Mouse (Mus musculus): ENCODE data around the gene Ncam2.
"Not testable (repeated sequence)": the region's sequence is repeated elsewhere in the genome, so short reads cannot be mapped to it uniquely, and the experiment has no call there.

Gene Ncam2

GRCm38 (mm10) chr16:81285882-81286281 lies 85.4 kb downstream of the Ncam2 start:
- no peak for DNase-seq (ENCODE audit: low read depth, low spot score)

- DNase-seq (ENCODE audit: low read depth, low spot score), result no peak
Observed at GRCm38 (mm10) chr16:81303806-81304205, 103.3 kb downstream of the Ncam2 start.

DNA sequence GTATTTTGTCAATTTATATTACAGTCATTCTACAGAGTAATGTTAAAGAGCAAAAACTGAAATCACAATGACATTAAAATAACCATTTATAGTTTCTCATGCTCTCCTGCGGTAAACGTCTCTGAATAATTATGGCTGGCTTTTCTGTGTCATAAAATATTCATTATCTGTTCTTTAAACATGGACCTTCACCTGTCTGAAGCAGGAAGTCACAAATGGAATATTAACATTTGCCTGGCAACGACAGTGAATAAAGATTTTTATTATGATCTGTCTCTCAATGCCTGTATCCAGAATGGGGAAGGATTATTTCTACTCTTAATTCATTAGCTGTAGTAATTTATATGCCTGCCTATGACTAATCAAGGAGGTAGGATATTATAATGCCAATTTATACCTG lies 108.7 kb downstream of the Ncam2 start:
- DNase-seq (ENCODE audit: low read depth, low spot score), result no peak

GRCm38 (mm10) chr16:81319037-81319436 lies 118.5 kb downstream of the Ncam2 start:
- DNase-seq (ENCODE audit: low read depth, low spot score), result no peak

- DNase-seq (ENCODE audit: low read depth, low spot score), result peak; percentile 67
Observed at GRCm38 (mm10) chr16:81330539-81330938, 130.0 kb downstream of the Ncam2 start.

GRCm38 (mm10) chr16:81365901-81366300 lies 165.4 kb downstream of the Ncam2 start:
- DNase-seq (ENCODE audit: low read depth, low spot score), result peak; percentile 79

DNA sequence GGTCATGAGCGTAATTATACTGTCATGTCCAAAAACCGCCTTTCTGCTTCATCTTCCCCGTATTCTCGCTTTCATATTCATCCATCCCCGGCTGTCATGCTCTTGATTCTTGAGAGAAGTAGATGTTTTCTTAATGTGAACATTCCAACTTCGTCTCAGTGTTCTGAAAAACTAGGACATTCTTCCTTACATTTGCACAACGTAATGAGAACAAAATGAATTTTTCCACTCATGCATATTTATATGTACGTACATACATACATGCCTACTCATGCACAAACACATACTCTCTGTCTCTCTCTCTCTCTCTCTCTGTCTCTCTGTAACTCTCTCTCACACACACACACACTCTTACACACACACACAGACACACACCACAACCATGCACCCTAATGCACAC lies 173.7 kb downstream of the Ncam2 start:
- DNase-seq (ENCODE audit: low read depth, low spot score), result no peak

- DNase-seq (ENCODE audit: low read depth, low spot score), result peak; percentile 18
Observed at GRCm38 (mm10) chr16:81380434-81380833, 179.9 kb downstream of the Ncam2 start.

GRCm38 (mm10) chr16:81388646-81389045 lies 188.1 kb downstream of the Ncam2 start:
- DNase-seq (ENCODE audit: low read depth, low spot score), result no peak

- no peak for DNase-seq (ENCODE audit: low read depth, low spot score)
Observed at GRCm38 (mm10) chr16:81434559-81434958, 234.1 kb downstream of the Ncam2 start.

- DNase-seq (ENCODE audit: low read depth, low spot score), result no peak
Observed at GRCm38 (mm10) chr16:81437091-81437867, 236.8 kb downstream of the Ncam2 start.

DNA sequence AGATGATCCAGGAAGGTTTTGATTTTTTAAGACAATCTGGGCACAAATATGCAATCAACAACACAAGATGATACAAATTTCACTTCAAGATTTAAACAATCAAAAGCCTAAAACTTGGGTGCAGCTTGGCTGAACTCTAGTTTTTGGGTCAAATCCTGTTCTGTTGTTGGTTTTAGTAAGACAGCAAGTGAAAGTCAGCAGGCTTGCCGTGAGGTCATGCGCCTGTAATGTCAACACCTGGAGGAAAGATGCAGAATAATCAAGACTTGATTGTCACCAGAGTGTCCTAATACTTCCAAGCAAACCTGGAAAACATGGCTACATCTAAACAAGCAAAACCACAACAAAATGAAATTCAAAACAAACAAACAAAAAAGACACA lies 237.4 kb downstream of the Ncam2 start:
- DNase-seq (ENCODE audit: low read depth, low spot score), result no peak

DNA sequence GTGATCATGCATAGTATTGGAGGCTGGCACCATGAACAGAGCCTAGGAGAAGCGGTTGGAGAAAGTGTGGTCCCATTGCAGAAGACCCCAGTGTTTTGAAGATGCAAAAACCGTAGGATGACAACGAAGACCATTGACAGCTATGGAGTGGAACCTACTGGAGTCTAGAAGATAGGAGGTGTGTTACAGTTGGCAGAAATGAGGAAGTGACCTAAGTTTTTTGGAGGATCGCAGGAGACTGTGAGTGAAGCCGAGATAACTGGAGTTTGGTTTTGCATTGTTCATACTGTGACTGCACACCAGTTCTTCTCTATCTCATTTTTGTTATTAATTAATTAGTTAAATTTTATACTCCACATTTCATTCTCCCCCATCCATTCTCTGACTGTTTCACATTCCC lies 250.4 kb downstream of the Ncam2 start:
- no peak for DNase-seq (ENCODE audit: low read depth, low spot score)

DNA sequence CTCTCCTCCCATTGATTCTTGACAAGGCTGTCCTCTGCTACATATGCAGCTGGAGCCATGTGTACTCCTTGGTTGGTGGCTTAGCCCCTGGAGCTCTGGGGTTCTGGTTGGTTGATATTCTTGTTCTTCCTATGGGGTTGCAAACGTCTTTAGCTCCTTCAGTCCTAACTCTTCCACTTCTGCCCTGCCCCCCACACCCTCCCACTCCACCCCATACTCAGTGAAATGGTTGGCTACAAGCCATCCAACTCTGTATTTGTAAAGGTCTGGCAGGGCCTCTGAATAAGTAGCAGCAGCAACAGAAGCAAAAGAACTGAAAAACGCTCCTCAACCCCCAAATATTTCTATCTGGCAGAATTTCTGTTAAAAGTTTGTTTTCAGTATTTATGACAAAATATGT lies 252.5 kb downstream of the Ncam2 start:
- DNase-seq (ENCODE audit: low read depth, low spot score), result no peak

- no peak for DNase-seq (ENCODE audit: low read depth, low spot score)
Observed at GRCm38 (mm10) chr16:81454472-81454871, 254.0 kb downstream of the Ncam2 start.

- DNase-seq (ENCODE audit: low read depth, low spot score), result not testable (repeated sequence)
Observed at GRCm38 (mm10) chr16:81462731-81463130, 262.2 kb downstream of the Ncam2 start.

GRCm38 (mm10) chr16:81472925-81473324 lies 272.4 kb downstream of the Ncam2 start:
- DNase-seq (ENCODE audit: low read depth, low spot score), result no peak

- DNase-seq (ENCODE audit: low read depth, low spot score), result no peak
Observed at GRCm38 (mm10) chr16:81481058-81481457, 280.6 kb downstream of the Ncam2 start.

GRCm38 (mm10) chr16:81496111-81496510 lies 295.6 kb downstream of the Ncam2 start:
- no peak for DNase-seq (ENCODE audit: low read depth, low spot score)

- no peak for DNase-seq (ENCODE audit: low read depth, low spot score)
Observed at GRCm38 (mm10) chr16:81502578-81502977, 302.1 kb downstream of the Ncam2 start.

DNA sequence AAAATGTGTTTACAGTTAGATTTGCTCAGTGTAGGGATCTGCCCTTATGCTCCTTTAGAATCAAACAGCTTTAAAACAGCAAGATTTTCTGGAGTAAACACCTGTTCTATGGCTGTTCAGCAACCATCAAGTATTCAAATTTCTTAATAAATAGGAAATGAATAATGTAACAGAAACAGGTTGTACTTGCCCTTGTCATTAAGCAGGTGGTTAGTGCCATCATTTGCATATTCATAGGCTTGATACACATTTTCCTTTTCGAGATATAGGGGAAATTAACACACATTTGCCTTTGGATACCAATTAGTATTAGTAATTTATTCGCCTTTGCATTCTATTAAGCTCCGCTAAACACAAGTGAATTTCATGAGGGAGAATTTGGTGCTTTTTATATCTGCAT lies 335.7 kb downstream of the Ncam2 start:
- DNase-seq (ENCODE audit: low read depth, low spot score), result no peak

- DNase-seq (ENCODE audit: low read depth, low spot score), result no peak
Observed at GRCm38 (mm10) chr16:81587565-81588107, 387.1 kb downstream of the Ncam2 start.

- no peak for DNase-seq (ENCODE audit: low read depth, low spot score)
Observed at GRCm38 (mm10) chr16:81623276-81623675, 422.8 kb downstream of the Ncam2 start.

Data from brain, adult 2 months (tissue).